Comparison of ENCODE assay signal across 20 mouse cellular contexts in genomic region chr8:120255406-120255987, GRCm38 (mm10). TPM values are rescaled to one million over a fixed set of nuclear protein-coding genes. Genes with fewer than 3 reads are reported as not detected.
DNase-seq lines count a peak whose midpoint lies in the region; ATAC-seq and TF ChIP-seq lines count a peak whose summit lies in the region.
"Had no signal": no experiment of that assay in that cellular context is flagged by ENCODE, and none has a peak within 500 bp of the region (broad histone marks: within the 10 kb centered on the region; RNA-seq: fewer than 3 reads in every experiment).

No protein-coding gene starts in this region.

- no peak overlapping the region for H3K4me2 ChIP-seq in heart, postnatal 0 days (ENCODE audit: low read depth, low read length)
- H3K4me2 ChIP-seq in intestine, postnatal 0 days (replicated peaks; ENCODE audit: low read depth) = no peak overlapping the region
- H3K4me2 ChIP-seq: heart, embryonic 15.5 days; liver, embryonic 11.5 days; midbrain, embryonic 11.5 days; neural tube, embryonic 15.5 days had no signal

- WGBS in heart, postnatal 0 days = 93% methylated on average over 6 of the region's 6 CpGs
- 71% methylated on average over 6 of the region's 6 CpGs for WGBS in intestine, postnatal 0 days

- no peak for ATAC-seq in heart, postnatal 0 days (ENCODE audit: insufficient read depth, low read depth)
- ATAC-seq in intestine, postnatal 0 days = peak; percentile 68
- ATAC-seq: hindbrain, postnatal 0 days; liver, postnatal 0 days had no signal

- TF ChIP-seq CTCF in heart, postnatal 0 days (IDR thresholded peaks at IDR 0.05; ENCODE audit: low read depth) = no peak
- no peak for TF ChIP-seq CTCF in ES-Bruce4 (IDR thresholded peaks at IDR 0.05; ENCODE audit: low read depth, low read length)
- no peak for TF ChIP-seq CTCF in intestine, postnatal 0 days (IDR thresholded peaks at IDR 0.05; ENCODE audit: low read depth)

- no peak for TF ChIP-seq POLR2A in ES-Bruce4 (IDR thresholded peaks at IDR 0.05; ENCODE audit: insufficient read depth, low read length)

- no peak overlapping the region for H3K4me3 ChIP-seq in heart, postnatal 0 days (ENCODE audit: low read depth, low read length)
- H3K4me3 ChIP-seq in ES-Bruce4 (ENCODE audit: low read depth, low read length) = no peak overlapping the region
- H3K4me3 ChIP-seq in intestine, postnatal 0 days (ENCODE audit: low read depth, low read length) = no peak overlapping the region
- H3K4me3 ChIP-seq: heart, embryonic 15.5 days; left cerebral cortex, adult 2 months; neural tube, embryonic 15.5 days had no signal

- H3K9ac ChIP-seq in heart, postnatal 0 days (replicated peaks; ENCODE audit: low read depth, low read length) = no peak overlapping the region
- H3K9ac ChIP-seq in ES-Bruce4 (ENCODE audit: low read depth, poor library complexity, severe bottlenecking) = no peak overlapping the region
- no peak overlapping the region for H3K9ac ChIP-seq in intestine, postnatal 0 days (ENCODE audit: low read depth, low read length)
- H3K9ac ChIP-seq: heart, embryonic 15.5 days; liver, postnatal 0 days; neural tube, embryonic 15.5 days had no signal

- no peak for TF ChIP-seq EP300 in heart, postnatal 0 days (IDR thresholded peaks at IDR 0.05; ENCODE audit: low read depth)
- 0 out of 2 replicates have a peak, but pooled peaks have one; percentile 25 for TF ChIP-seq EP300 in ES-Bruce4 (IDR thresholded peaks at IDR 0.05; ENCODE audit: insufficient read depth, low read depth, low read length)

- H3K36me3 ChIP-seq in heart, postnatal 0 days (replicated peaks; ENCODE audit: control insufficient read depth, insufficient read depth, low read length) = no peaks in the 10 kb centered on the region
- H3K36me3 ChIP-seq in ES-Bruce4 (ENCODE audit: control insufficient read depth, insufficient read depth, low read length, poor library complexity, severe bottlenecking) = no peaks in the 10 kb centered on the region
- H3K36me3 ChIP-seq in intestine, postnatal 0 days (ENCODE audit: control insufficient read depth, insufficient read depth) = no peaks in the 10 kb centered on the region
- H3K36me3 ChIP-seq: heart, embryonic 15.5 days; neural tube, embryonic 15.5 days had no signal

- H3K9me3 ChIP-seq in heart, postnatal 0 days (replicated peaks; ENCODE audit: control insufficient read depth, low read length) = no peaks in the 10 kb centered on the region
- H3K9me3 ChIP-seq in ES-Bruce4 (replicated peaks; ENCODE audit: control insufficient read depth, insufficient read depth, low read length, poor library complexity, severe bottlenecking) = no peaks in the 10 kb centered on the region
- no peaks in the 10 kb centered on the region for H3K9me3 ChIP-seq in intestine, postnatal 0 days (ENCODE audit: control insufficient read depth)
- H3K9me3 ChIP-seq: heart, embryonic 15.5 days; neural tube, embryonic 15.5 days had no signal

- DNase-seq in heart, postnatal 0 days (ENCODE audit: low spot score) = no peak
- no peak for DNase-seq in heart, adult 18-20 months
- DNase-seq in ES-CJ7 (ENCODE audit: low read depth, low spot score) = peak; percentile 64
- DNase-seq in cerebellum, postnatal 14 days = no peak
- DNase-seq in adrenal gland, postnatal 14 days = no peak
- DNase-seq: adrenal gland, postnatal 25 days; cerebellum, adult 8-10 months; kidney, adult 2 months; liver, postnatal 0 days; thymus, adult 18-20 months; thymus, postnatal 36 days had no signal

- peak overlapping the region; percentile 64 for H3K27ac ChIP-seq in heart, postnatal 0 days (ENCODE audit: low read depth)
- no peak overlapping the region for H3K27ac ChIP-seq in ES-Bruce4 (ENCODE audit: insufficient read depth, low read length)
- no peak overlapping the region for H3K27ac ChIP-seq in intestine, postnatal 0 days (ENCODE audit: low read depth, low read length)
- H3K27ac ChIP-seq: hindbrain, postnatal 0 days; kidney, postnatal 0 days; left cerebral cortex, adult 2 months; neural tube, embryonic 15.5 days had no signal

- peaks cover 25% of the 10 kb centered on the region for H3K4me1 ChIP-seq in heart, postnatal 0 days (ENCODE audit: control insufficient read depth, insufficient read depth)
- H3K4me1 ChIP-seq in ES-Bruce4 (ENCODE audit: control insufficient read depth, insufficient read depth, low read length) = peaks cover 6% of the 10 kb centered on the region
- peaks cover 6% of the 10 kb centered on the region; the same call in 1 of the 2 replicates for H3K4me1 ChIP-seq in intestine, postnatal 0 days (replicated peaks; ENCODE audit: control insufficient read depth, insufficient read depth, low read length)

- no peaks in the 10 kb centered on the region for H3K27me3 ChIP-seq in heart, postnatal 0 days (ENCODE audit: control insufficient read depth, insufficient read depth, low read length)
- no peaks in the 10 kb centered on the region for H3K27me3 ChIP-seq in ES-Bruce4 (ENCODE audit: control insufficient read depth, insufficient read depth, low read length, poor library complexity, severe bottlenecking)
- H3K27me3 ChIP-seq in intestine, postnatal 0 days (replicated peaks; ENCODE audit: control insufficient read depth, insufficient read depth, low read length) = no peaks in the 10 kb centered on the region
- H3K27me3 ChIP-seq: heart, embryonic 15.5 days; neural tube, embryonic 15.5 days had no signal

RNA-seq across cellular contexts. Expression of gene Gse1, which starts 27.2 kb away (rescaled TPM):
- 18.7 and 30.8 TPM in 2 replicates for total RNA-seq in heart, postnatal 0 days (2014; rRNA removed; ENCODE audit: low replicate concordance)
- 4.1 and 5.4 TPM in 2 replicates for polyA plus RNA-seq in heart, postnatal 0 days (2015; fragmentation: Nextera tagmentation; extraction: Ambion mirVana)
- 10 to 100 TPM; 15.5 to 16.0 TPM for total RNA-seq in heart, adult 18-20 months (2021)
- polyA plus RNA-seq in ES-Bruce4 (2011; ENCODE audit: insufficient read depth, insufficient read length, low read depth, missing spikeins) = 20.7 and 31.8 TPM in 2 replicates
- 6.4 and 7.8 TPM in 2 replicates for polyA plus RNA-seq in intestine, postnatal 0 days (2015; fragmentation: Nextera tagmentation; extraction: Ambion mirVana)
- total RNA-seq in adrenal gland, postnatal 14 days (2021) = 29.9 and 33.9 TPM in 2 replicates
